Mouse (Mus musculus) layer of hippocampus, adult 18-20 months (tissue): Measurements from ENCODE around the gene Usp17ld. TPM values are rescaled to one million over a fixed set of nuclear protein-coding genes. Genes with fewer than 3 reads are reported as not detected.
"Not testable (repeated sequence)": the region's sequence is repeated elsewhere in the genome, so short reads cannot be mapped to it uniquely, and the experiment has no call there.

Experiments used
- DNase-seq, 2 experiments: peaks; one replicate each; pipeline ENCODE4 v3.0.0; 2022; ENCODE audit warnings: low spot score in 2 of 2
- long read RNA-seq: library from polyadenylated mRNA; stranded (forward); transcript quantifications from one replicate; pipeline ENCODE4 v2.0.0, GENCODE M21; 2021
- microRNA-seq, 2 experiments: library from miRNA; unstranded; fragments of <30 nt; microRNA quantifications; one replicate each; pipeline ENCODE4 v1.2.0; 2021
- total RNA-seq, 2 experiments: library from RNA; stranded (reverse); gene quantifications; 2 replicates each; pipeline ENCODE4 v1.2.3; 2021

The Usp17ld gene
- not detected for total RNA-seq
- long read RNA-seq, result 0 reads

DNA sequence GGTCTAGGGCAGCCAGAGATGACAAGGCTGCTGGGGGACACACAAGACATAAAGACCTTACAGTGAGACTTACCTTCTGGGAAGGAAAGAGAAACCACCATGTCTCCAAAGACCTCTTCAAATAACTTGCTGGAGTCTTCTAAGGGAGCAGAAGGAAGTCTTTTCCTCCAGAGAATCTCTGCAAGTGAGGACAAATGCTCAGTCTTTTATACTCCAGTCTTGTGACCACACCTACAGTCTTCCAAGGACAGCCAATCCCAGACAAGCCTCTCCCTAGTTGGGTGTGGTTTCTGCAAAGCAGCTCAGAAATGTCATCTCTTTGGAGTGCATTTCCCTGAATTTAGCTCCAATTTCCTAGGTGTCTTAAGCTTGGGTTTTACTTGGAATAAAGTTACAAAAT, at the start of gene Usp17ld:
Gene Usp17ld, minus strand, starts transcription at position 101 of the 400 bp plus-strand sequence.
- not testable (repeated sequence) for DNase-seq

DNA sequence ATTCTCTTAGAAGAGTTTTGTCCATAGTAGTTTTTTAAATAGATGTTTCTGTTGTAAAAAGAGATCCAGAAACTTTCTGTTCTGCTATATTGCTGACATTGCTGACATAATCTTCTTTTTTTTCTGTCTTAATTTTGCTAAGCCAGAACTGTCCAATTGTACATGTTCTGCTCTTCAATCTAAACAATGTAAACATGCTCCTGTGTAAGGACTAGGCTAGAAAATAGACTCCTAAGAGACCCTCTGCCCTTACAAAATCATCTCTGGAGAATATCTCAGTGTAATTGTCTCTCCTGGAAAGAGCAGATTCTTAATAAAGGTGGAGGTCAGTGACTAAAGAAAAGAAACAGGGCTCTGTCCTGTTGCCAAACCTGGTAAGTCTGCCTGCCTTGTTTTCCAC, 35.6 kb downstream of the Usp17ld start, which contains the start of gene Olfr594:
Gene Olfr594, plus strand, starts transcription at position 301 of the 400 bp plus-strand sequence.
- no peak for DNase-seq

DNA sequence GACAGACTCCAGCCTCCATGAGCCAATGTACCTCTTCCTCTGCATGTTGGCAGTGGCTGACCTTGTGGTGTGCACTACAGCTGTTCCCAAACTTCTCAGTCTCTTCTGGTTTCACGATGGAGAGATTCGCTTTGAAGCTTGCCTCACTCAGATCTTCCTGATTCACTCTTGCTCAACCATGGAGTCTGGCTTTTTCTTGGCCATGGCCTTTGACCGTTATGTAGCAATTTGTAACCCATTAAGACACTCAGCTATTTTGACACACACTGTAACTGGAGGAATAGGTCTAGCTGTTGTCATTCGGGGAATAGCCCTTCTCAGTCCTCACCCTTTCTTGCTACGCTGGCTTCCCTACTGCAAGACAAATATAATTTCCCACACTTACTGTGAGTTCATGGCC, 40.3 kb downstream of the Usp17ld start:
- DNase-seq, result not testable (repeated sequence)

- DNase-seq, result no peak
These were observed 40.7 kb downstream of the Usp17ld start, which contains the start of gene Olfr593 for GRCm38 (mm10) chr7:103211562-103211961. Olfr593 (plus strand) TSS chr7:103211862.

Small RNA genes within 50 kb of the gene (microRNA-seq; reads per million reads assigned to microRNA genes)
- 0 reads per million in 2 experiments for gene Gm23550
- gene Gm25171, result 0 reads per million in 2 experiments

Other genes starting within 250 kb of the Usp17ld start
- not detected for gene Olfr582, start 214.5 kb downstream of the Usp17ld start, total RNA-seq
- gene Olfr583, start 201.2 kb downstream of the Usp17ld start, total RNA-seq, result not detected
- gene Olfr584, start 170.6 kb downstream of the Usp17ld start, total RNA-seq, result not detected
- gene Olfr585, start 154.8 kb downstream of the Usp17ld start, total RNA-seq, result not detected
- not detected for gene Olfr586, start 126.9 kb downstream of the Usp17ld start, total RNA-seq
- not detected for gene Olfr588-ps1, start 111.6 kb downstream of the Usp17ld start, total RNA-seq
- gene Olfr589, start 96.1 kb downstream of the Usp17ld start, total RNA-seq, result not detected
- not detected for gene Olfr591, start 74.2 kb downstream of the Usp17ld start, total RNA-seq
- not detected for gene Olfr592, start 67.7 kb downstream of the Usp17ld start, total RNA-seq
- gene Olfr593, start 40.6 kb downstream of the Usp17ld start, total RNA-seq, result not detected
- gene Olfr594, start 35.5 kb downstream of the Usp17ld start, total RNA-seq, result not detected
- not detected for gene Olfr596, start 53.1 kb upstream of the Usp17ld start, total RNA-seq
- gene Olfr597, start 63.8 kb upstream of the Usp17ld start, total RNA-seq, result not detected
- gene Olfr598, start 71.1 kb upstream of the Usp17ld start, total RNA-seq, result not detected
- not detected for gene Olfr599, start 83.4 kb upstream of the Usp17ld start, total RNA-seq
- not detected for gene Olfr600, start 97.2 kb upstream of the Usp17ld start, total RNA-seq
- not detected for gene Olfr601, start 110.2 kb upstream of the Usp17ld start, total RNA-seq
- not detected for gene Olfr603, start 133.7 kb upstream of the Usp17ld start, total RNA-seq
- gene Usp17lc, start 162.6 kb upstream of the Usp17ld start, total RNA-seq, result not detected
- gene Olfr605, start 192.9 kb upstream of the Usp17ld start, total RNA-seq, result not detected
- gene Olfr606, start 196.5 kb upstream of the Usp17ld start, total RNA-seq, result not detected
- gene Olfr607, start 211.6 kb upstream of the Usp17ld start, total RNA-seq, result not detected
- gene Olfr608, start 217.4 kb upstream of the Usp17ld start, total RNA-seq, result not detected
- gene Olfr609, start 245.6 kb upstream of the Usp17ld start, total RNA-seq, result not detected